Mouse (Mus musculus) macrophage (primary cell): ENCODE measurements around the gene Opalin. TPM values are rescaled to one million over a fixed set of nuclear protein-coding genes. Genes with fewer than 3 reads are reported as not detected.

Experiments
- H3K27ac ChIP-seq: fragments of 350-480 bp; formaldehyde crosslinking; 2 replicates; pipeline ENCODE4 v1.9.0; 2021
- H3K36me3 ChIP-seq: fragments of 350-480 bp; formaldehyde crosslinking; 2 replicates; pipeline ENCODE4 v1.9.0; 2021; ENCODE audit errors: inconsistent target
- H3K4me3 ChIP-seq: fragments of 350-480 bp; formaldehyde crosslinking; 2 replicates; pipeline ENCODE4 v1.9.0; 2021; ENCODE audit errors: inconsistent target
- H3K79me2 ChIP-seq: fragments of 350-480 bp; formaldehyde crosslinking; 2 replicates; pipeline ENCODE4 v1.9.0; 2021; ENCODE audit errors: inconsistent target
- WGBS: methylation state at CpG from one replicate; pipeline ENCODE4 v1.1.7; 2026; ENCODE audit warnings: inconsistent platforms; ENCODE audit not compliant: missing documents; 5-methylcytosine and 5-hydroxymethylcytosine counted together
- polyA plus RNA-seq: library from polyadenylated mRNA; stranded (reverse); fragments of 250-400 nt; gene quantifications from 3 replicates; pipeline ENCODE4 v1.2.4, GENCODE M21; 2018; ENCODE audit warnings: inconsistent platforms

Gene Opalin
- polyA plus RNA-seq, 1 experiment from 2014 or later = not detected

- Histone ChIP-seq H3K36me3 (no peaks in the 10 kb centered on the region), H3K4me3 (no peak overlapping the region), H3K27ac (no peak overlapping the region), H3K79me2 (no peaks in the 10 kb centered on the region)
- 14% methylated on average over 2 of the region's 2 CpGs for WGBS
Observed at GRCm38 (mm10) chr19:41091901-41092300, 15.0 kb upstream of the Opalin start.

GRCm38 (mm10) chr19:41089833-41090232 lies 12.9 kb upstream of the Opalin start:
- WGBS = 20% methylated on average over 5 of the region's 5 CpGs
- H3K27ac ChIP-seq = no peak overlapping the region
- no peaks in the 10 kb centered on the region for H3K36me3 ChIP-seq
- H3K79me2 ChIP-seq = no peaks in the 10 kb centered on the region
- no peak overlapping the region for H3K4me3 ChIP-seq

GRCm38 (mm10) chr19:41088491-41088890 lies 11.6 kb upstream of the Opalin start:
- Histone ChIP-seq H3K4me3 (no peak overlapping the region), H3K36me3 (no peaks in the 10 kb centered on the region), H3K79me2 (no peaks in the 10 kb centered on the region), H3K27ac (no peak overlapping the region)
- WGBS = 30% methylated on average over 18 of the region's 18 CpGs

GRCm38 (mm10) chr19:41087901-41088300 lies 11.0 kb upstream of the Opalin start:
- no peaks in the 10 kb centered on the region for H3K36me3 ChIP-seq
- 33% methylated on average over 4 of the region's 4 CpGs for WGBS
- no peak overlapping the region for H3K4me3 ChIP-seq
- H3K79me2 ChIP-seq = no peaks in the 10 kb centered on the region
- no peak overlapping the region for H3K27ac ChIP-seq

GRCm38 (mm10) chr19:41086700-41087099 lies 9.8 kb upstream of the Opalin start:
- Histone ChIP-seq H3K4me3 (no peak overlapping the region), H3K79me2 (no peaks in the 10 kb centered on the region), H3K27ac (no peak overlapping the region), H3K36me3 (no peaks in the 10 kb centered on the region)
- 0% methylated on average over 2 of the region's 2 CpGs for WGBS

- Histone ChIP-seq H3K79me2 (no peaks in the 10 kb centered on the region), H3K36me3 (no peaks in the 10 kb centered on the region), H3K4me3 (no peak overlapping the region), H3K27ac (no peak overlapping the region)
- WGBS = 93% methylated on average over 6 of the region's 6 CpGs
Observed at GRCm38 (mm10) chr19:41086289-41086688, 9.4 kb upstream of the Opalin start.

- no peak overlapping the region for H3K4me3 ChIP-seq
- WGBS = 90% methylated on average over 14 of the region's 14 CpGs
- no peak overlapping the region for H3K27ac ChIP-seq
- H3K36me3 ChIP-seq = no peaks in the 10 kb centered on the region
- no peaks in the 10 kb centered on the region for H3K79me2 ChIP-seq
Observed at GRCm38 (mm10) chr19:41083646-41084045, 6.7 kb upstream of the Opalin start.

- Histone ChIP-seq H3K4me3 (no peak overlapping the region), H3K36me3 (no peaks in the 10 kb centered on the region), H3K79me2 (no peaks in the 10 kb centered on the region), H3K27ac (no peak overlapping the region)
- WGBS = 91% methylated on average over 3 of the region's 3 CpGs
Observed at GRCm38 (mm10) chr19:41081589-41081988, 4.7 kb upstream of the Opalin start.

GRCm38 (mm10) chr19:41073746-41074455 lies 3.0 kb downstream of the Opalin start:
- 94% methylated on average over 14 of the region's 14 CpGs for WGBS
- Histone ChIP-seq H3K79me2 (no peaks in the 10 kb centered on the region), H3K36me3 (no peaks in the 10 kb centered on the region), H3K4me3 (no peak overlapping the region), H3K27ac (no peak overlapping the region)

- H3K27ac ChIP-seq = no peak overlapping the region
- 1% methylated on average over 8 of the region's 8 CpGs for WGBS
- no peak overlapping the region for H3K4me3 ChIP-seq
- H3K36me3 ChIP-seq = no peaks in the 10 kb centered on the region
- no peaks in the 10 kb centered on the region for H3K79me2 ChIP-seq
Observed at GRCm38 (mm10) chr19:41071500-41071899, 5.4 kb downstream of the Opalin start.

GRCm38 (mm10) chr19:41054702-41055101 lies 22.2 kb downstream of the Opalin start:
- Histone ChIP-seq H3K27ac (no peak overlapping the region), H3K4me3 (no peak overlapping the region), H3K36me3 (no peaks in the 10 kb centered on the region), H3K79me2 (no peaks in the 10 kb centered on the region)
- 89% methylated on average over 4 of the region's 4 CpGs for WGBS

GRCm38 (mm10) chr19:41053530-41053929 lies 23.4 kb downstream of the Opalin start:
- H3K27ac ChIP-seq = no peak overlapping the region
- whole genome bisulfite sequencing = 40% methylated on average over 10 of the region's 10 CpGs
- H3K36me3 ChIP-seq = no peaks in the 10 kb centered on the region
- H3K79me2 ChIP-seq = no peaks in the 10 kb centered on the region
- H3K4me3 ChIP-seq = no peak overlapping the region

- Histone ChIP-seq H3K36me3 (no peaks in the 10 kb centered on the region), H3K4me3 (no peak overlapping the region), H3K79me2 (no peaks in the 10 kb centered on the region), H3K27ac (no peak overlapping the region)
- WGBS = 78% methylated on average over 4 of the region's 5 CpGs
Observed at GRCm38 (mm10) chr19:41052247-41052646, 24.7 kb downstream of the Opalin start.

GRCm38 (mm10) chr19:41051714-41052113 lies 25.2 kb downstream of the Opalin start:
- no peak overlapping the region for H3K27ac ChIP-seq
- WGBS = 40% methylated on average over 1 of the region's 1 CpGs
- no peaks in the 10 kb centered on the region for H3K36me3 ChIP-seq
- no peak overlapping the region for H3K4me3 ChIP-seq
- H3K79me2 ChIP-seq = no peaks in the 10 kb centered on the region

- H3K36me3 ChIP-seq = no peaks in the 10 kb centered on the region
- no peaks in the 10 kb centered on the region for H3K79me2 ChIP-seq
- 95% methylated on average over 3 of the region's 3 CpGs for WGBS
- H3K4me3 ChIP-seq = no peak overlapping the region
- H3K27ac ChIP-seq = no peak overlapping the region
Observed at GRCm38 (mm10) chr19:41048187-41048559, 28.7 kb downstream of the Opalin start.
